Mouse (Mus musculus): ENCODE measurements around the gene Kpnb1.

The Kpnb1 gene

DNA sequence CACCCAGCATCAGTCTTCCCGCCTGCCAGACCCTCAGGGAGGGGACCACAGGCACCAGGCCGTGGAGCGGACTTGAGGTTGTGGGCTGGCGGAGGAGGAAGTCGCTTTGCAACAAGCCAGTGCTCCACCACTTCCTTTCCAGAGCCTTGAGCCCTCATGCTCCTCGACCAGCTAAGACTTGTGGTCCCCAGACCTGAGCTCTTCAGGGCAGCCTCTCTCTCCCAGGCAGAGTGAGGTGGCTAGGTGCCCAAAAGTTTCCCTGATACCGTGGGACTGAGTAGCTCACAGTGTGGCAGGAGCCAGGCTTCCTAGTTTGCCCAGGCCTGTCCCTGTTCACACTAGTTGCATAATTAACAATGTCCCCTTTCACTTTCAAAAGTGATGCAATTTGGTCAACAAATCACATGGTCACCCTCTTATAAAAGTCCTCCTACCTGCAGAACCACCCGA is 45.5 kb downstream of the Kpnb1 start:
- no peak for DNase-seq (ENCODE audit: low spot score)

DNA sequence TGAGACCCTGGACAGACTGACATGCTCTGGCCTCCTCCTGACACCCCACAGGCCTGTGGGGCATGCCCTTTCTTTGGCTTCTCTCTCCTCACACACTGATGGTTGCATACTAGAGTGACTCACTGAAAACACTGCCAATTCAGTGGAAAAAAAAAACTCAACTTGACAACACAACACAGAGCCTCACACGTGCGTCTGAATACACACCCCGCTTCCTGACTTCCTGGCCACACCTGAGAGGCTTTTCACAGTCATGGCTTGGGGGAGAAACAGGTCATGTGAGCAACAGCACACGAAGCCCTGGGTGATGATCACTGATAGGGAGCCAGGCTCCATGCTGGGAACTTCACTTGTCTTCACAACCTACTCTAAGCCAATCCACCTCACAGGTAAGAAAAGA is 46.9 kb downstream of the Kpnb1 start:
- no peak for DNase-seq (ENCODE audit: low spot score)

DNA sequence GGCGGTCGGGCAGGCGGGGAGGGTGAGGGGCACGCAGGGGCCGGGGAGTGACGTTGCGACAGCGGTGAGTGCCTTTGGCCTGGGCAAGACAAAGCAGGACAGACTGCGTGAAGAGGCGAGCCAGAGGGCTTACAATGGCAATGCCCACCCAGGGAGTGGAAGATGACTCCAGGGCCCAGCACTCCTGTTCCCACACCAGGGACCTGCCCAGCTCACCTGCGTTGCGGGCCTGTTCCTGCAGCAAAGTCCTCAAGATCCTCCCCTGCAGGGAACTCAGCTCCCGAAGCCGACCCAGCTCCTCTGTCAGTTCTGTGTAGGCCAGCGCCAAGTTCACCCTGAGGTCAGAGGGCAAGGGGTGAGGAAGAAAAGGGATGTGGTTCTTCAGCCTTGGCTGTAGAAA is 48.4 kb downstream of the Kpnb1 start:
- DNase-seq (ENCODE audit: low spot score) = no peak

DNA sequence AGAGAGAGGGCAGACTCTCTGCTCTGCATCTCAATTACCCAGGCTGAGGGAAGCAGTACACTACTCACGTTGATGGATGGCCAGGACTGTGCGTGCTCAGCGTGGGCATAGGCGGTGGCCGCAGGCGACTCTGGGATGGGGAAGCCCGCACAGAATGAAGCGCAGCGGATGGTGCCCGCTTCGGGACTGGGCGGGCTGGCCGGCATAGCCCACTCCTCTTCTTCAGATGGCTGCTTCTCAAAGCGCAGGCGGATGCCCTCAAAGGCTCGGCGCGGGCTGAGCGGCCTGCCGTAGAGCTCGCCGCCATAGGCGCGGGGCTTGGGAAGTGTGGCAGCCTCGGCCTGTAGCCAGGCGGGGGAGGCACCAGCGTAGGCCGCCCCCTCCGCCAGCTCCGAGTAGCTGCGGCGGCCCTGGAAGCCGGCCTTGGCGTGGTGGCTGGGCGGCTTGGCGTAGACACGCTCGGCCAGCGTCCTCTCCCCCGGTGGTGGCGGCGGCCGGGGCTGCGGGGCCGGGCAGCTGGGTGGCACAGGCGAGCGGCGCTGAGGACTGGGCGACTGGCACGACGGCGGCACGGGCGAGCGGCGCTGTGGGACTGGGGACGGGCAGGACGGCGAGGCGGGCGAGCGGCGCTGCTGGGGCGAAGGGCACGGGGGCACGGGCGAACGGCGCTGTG is 49.0 kb downstream of the Kpnb1 start:
- no peak for DNase-seq (ENCODE audit: low spot score)

DNA sequence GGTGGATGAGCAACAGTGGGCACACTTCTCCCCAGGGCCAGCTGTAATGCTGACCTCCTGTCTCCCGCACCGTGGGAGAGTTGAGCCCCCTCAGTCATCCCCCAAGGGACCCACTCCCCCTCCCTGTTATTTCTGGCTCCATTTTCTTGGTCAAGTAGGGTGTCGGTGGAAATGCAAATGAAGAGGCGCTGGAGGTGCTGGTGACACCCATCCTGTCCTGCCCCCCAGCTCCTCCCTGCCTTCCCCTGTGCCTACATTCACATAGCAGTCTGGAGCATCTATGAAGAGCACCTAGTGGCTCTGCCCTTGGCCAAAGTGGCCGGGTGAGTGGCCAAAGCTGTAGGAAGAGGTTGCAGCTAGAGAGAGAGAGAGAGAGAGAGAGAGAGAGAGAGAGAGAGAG is 54.4 kb downstream of the Kpnb1 start:
- no peak for DNase-seq (ENCODE audit: low spot score)

DNA sequence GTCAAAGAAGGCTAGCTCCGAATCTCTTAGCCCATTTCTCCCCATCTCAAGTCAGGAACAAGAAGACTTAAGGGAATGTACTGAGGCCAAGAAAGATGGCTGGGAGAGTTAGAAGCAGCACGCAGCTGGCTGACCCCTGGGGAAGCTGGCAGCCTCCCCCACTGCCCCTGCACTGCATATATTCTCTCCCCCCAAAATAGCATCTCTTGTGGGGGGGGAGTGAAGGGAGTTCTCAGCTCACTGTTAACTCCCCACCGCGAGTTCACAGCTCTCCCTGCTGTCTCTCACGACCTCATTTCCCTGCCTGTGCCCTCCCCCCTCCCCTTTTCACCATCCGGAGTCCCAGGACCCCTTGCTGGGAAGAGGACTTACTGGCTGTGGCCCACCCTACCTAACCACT is 55.5 kb downstream of the Kpnb1 start:
- no peak for DNase-seq (ENCODE audit: low spot score)

DNA sequence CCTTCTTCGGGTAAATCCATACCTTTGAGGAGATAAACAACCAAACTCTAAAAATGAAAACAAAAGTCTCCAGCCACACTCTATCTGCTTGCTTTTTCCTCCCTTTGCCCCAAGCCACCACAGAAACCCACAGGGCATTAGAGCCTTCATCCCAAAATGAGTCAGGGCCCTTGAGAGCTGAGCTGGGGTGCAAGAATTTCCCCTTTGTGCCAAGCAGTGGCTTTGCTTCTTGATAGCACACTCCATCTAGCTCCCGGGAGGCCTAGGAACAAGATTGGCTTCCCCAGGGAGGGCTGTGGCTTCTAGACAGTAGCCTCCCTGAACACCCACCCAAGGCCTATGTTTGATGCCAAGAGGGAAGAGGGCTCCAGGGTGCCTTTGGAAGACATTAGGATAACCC is 56.0 kb downstream of the Kpnb1 start:
- no peak for DNase-seq (ENCODE audit: low spot score)

DNA sequence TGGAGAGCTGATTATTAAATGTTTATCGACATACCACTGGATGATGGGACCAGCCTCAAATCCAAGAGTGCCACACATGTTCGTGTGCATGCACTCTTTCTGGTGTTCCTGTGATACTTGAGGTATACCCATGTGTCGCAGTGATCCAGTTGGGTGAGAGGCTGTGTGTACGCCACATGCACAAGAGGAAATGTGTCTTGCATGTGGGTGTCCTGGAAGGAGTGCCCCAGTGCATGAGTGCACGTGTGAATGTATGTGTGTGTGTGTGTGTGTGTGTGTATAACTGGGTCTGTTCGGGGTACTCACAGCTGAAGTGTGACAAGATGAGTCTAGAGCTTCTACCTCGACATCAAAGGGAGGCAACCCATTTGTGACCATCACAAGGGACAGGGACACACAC is 57.4 kb downstream of the Kpnb1 start:
- DNase-seq (ENCODE audit: low spot score) = no peak

DNA sequence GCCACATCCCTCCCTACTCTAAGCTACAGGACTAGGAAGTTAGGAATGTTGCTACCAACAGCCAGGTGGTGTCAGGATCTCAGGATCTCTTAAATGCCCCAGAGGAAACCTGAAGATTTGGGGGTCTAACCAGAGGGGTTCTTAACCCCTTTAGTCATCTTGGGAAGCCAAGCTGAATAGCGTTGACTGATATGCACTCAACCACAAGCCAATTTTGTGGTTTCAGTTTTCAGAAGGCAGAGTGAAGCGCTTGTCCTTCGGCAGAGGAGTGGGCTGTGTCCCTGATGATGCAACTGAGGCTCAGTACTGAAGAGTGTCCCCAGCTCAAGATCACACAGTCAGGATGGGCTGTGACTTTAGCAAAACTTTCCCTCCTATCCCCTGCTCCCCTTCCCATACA is 58.7 kb downstream of the Kpnb1 start:
- no peak for DNase-seq (ENCODE audit: low spot score)

DNA sequence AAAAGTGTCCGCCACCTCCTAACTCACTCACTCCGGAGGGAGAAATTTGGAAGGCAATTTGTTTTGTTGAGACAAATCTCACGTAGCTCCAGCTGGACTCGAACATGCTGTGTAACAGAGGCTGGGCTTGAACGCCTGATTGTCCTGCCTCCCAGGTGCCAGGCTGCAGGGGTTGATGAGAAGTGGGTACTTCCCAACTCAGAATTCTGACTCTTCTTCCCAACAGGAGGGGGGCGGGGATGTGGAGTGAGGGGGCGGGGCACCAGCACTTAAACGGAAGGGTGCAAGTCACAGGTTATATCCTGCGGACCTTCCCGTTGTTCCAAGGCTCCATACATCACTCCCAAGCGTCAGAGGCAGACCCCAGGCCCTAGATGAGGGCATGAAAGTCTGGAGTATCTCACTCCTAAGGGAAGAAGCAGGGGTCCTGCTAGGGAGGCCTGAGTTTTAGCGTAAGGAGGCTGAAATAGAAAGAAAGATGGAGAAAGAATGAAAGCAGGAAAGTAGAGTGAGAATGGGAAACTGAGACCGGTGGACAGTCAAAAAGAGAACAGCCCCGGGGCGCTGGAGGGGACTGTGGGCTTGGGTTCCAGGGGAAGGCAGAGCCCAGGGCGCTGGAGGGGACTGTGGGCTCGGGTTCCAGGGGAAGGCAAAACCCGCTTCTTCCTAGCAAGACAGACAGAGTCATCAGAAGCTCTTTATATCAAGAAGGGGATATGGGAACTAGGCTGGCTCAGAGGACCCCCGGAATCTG is 60.0 kb downstream of the Kpnb1 start:
- DNase-seq (ENCODE audit: low spot score) = no peak

DNA sequence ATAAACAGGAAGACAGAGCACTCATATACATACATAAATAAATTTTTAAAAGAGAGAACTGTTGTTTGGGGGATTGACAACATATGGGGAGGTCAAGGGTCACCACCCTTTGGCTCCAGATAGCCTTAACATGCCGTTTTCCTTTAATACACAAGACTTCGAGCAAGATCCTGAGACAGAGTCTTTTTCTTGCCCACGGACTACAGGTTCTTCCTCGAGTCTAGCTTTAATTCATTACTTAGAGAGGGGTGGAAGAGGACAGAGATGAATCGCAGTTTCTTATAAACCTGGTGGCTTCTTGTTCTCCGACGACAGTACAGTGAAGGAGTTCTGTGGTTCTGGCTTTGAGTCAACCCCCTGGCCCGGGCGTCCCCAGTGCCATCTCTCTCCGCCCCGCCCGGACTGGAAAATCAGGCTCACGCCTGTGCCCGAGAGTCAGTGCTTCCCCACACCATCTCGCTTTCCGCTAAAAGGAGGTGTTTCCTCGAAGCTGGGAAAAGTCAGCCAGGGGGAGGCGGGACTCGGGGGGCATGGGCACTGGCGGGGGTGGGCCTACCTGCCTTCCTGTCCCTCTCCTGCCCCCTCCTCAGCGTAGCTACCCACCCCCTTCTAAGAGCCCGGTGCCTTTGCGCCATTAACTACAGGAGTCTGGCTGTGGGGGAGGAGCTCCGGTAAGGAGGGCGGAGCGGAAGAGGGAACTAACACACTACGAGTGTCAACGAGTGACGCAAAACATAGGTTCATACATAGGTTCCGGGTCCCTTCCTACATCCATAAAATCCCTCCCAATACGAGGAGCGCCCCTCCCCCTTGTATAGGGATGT is 60.8 kb downstream of the Kpnb1 start:
- DNase-seq (ENCODE audit: low spot score) = peak; percentile 16

DNA sequence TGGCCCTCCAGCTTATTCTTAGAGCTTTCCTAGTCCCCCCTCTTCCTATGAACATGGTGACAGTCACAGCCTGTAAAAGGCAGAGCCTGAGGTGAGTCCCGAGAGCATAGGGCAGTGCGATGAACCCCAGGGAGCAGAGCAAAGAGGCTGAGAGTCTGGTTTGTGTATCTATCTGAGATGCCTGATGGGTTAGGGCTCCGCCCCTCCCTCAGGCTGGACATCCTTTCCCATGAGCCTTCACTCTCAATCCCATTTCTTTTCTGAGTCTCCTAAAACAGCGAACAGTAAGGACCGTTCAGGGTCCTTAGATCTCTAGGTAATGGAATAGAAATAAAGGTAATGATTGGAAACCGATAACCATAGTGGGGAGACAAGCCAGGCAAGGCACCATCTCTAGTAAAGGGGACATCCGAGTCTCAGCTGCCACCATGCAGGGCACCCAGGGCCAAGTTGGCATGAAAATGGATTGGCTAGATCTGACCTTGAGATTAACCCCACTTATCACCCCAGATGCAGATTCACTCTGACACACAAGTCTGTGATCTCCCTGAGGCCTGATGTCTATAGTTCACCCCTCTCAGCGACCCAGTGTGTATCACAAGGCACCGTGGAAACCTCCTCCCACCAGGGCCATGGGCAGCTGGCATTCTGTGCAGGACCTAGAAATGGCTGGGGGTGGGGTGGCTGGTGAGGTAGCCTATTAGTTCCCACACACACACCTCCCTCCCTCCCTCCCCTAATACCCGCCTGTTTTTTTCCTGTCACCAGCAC is 63.2 kb downstream of the Kpnb1 start:
- DNase-seq (ENCODE audit: low spot score) = peak; percentile 48

DNA sequence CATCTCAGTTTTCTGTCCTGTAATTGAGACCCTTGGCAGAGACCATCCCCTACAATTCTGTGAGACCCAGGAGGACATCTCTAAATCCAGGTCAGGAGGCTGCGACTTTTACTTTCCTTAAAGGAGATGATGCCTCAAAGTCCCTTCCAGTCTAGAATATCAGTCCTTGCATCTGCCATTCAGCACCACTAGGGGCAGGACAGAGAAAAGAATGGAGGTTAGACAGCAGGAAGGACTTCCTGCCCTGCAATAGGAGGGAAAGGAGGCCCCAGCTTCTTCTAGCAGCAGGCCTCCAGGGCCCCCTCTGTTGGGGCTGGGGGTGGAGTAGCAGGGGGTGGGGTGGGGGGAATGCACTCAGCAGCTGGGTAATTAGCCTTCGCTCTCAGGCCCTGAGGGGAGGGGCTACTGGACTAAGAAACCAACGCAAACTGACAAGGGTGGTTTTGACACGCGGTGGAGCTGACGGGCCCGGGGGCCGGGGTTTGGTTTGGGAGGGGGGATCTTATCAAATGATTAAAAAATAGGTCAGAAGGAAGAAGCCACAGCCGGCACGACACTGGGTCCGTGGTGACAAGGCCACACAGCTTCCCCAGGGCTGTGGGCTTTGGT is 64.3 kb downstream of the Kpnb1 start:
- peak; percentile 33 for DNase-seq (ENCODE audit: low spot score)

DNA sequence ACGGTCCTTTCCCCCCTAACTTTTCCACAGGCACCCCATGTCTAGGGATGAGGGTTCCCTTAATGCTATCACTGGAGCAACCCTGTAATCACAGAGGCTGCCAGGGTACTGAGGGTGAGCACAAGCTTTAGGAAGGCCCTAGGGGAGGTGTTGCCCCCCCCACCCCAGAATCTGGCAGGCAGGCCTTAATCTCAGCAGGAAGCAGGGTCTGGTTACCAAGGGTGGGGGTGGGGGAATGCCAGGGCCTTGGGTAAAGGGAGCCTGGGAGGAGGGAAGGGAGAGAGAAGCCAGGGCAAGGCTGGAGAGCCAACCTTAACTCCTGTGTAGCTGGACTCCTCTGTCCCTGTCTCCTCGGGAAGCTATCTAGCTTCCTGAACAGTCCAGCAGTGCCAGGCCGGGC is 67.0 kb downstream of the Kpnb1 start:
- no peak for DNase-seq (ENCODE audit: low spot score)

DNA sequence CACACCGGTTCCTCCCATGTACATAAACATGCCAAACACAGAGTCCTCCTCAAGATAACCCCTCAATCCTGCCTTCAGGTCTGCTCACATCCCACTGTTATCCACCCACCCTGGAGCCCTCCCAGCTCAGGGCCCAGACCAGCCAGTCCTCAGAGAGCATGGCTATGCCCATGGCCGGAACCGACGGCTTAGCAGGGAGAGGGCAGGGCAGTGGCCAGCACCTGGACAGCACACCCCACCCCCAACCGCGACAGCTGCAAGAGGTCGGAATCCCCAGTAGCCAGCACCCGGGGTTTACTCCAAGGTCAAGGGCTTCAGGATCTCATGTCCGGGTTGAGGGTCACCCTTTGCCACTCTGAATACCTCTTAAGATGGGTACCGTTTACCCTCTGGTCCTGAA is 67.5 kb downstream of the Kpnb1 start:
- no peak for DNase-seq (ENCODE audit: low spot score)

DNA sequence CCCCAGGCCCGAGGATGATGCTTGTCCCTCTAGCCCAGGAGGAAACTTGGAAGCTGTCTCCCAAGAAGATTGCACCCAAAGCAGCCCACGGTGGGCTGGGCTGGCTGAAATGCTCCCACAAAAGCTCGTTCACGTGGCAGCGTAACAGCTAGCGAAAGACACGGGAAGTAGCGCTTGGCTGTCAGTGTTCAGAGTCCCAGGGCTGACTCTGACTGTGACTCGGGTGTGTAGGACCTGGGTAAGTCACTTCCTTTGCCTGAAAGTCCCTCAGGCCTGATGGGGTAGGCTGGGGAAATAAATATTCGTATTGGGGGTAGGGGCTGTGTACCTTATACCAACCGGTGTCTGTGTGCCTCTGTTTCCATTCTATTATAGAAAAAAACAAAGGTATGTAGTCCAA is 71.9 kb downstream of the Kpnb1 start:
- DNase-seq (ENCODE audit: low spot score) = no peak

DNA sequence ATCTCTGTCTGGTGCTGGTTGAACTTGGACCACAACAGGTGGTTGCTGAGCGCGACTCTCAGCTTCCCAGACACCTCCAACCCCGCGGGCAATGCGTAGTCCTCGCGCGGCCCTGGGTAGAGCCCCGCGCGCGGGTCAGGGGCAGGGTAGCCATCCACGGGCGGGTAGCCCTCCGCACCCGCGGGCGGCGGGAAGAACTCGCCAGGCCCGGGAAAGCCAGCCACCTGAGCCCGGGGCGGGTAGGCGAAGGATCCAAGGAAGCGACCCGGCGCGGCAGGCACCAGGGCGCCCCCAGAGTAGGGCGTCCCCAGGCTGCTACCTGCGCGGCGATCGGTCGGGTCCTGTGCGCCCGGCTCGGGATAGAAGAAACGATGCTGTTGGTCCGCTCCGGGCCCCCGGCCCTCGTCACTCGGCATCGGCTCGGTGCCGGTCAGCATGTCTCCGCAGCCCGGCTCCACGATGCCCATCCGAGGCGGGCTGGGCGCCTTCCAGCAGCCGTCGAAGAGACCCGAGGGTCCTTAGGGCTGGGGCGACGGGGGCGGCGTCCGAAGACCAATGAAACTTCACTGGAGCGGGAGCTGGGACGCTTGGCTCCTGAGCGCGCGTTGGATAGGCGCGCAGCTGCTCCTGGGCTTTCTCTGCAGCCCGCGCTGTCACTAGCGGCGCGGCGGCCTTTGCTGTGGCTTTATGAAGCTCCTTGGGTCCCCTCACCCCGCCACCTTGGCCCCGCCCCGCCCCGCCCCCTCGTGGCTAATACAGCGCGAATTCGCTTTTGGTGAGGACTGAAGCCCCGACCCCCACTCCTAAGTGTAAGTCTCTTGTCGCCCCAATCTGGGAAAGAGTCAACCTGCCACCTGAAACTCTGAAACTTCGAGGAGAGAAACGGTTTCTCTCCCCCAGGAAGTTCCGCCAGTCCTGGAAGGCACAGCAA is 72.7 kb downstream of the Kpnb1 start, which contains the start of gene Tbx21:
Tbx21 (minus strand) TSS at position 661 of the 931 bp plus-strand sequence.
- no peak for DNase-seq (ENCODE audit: low spot score)

DNA sequence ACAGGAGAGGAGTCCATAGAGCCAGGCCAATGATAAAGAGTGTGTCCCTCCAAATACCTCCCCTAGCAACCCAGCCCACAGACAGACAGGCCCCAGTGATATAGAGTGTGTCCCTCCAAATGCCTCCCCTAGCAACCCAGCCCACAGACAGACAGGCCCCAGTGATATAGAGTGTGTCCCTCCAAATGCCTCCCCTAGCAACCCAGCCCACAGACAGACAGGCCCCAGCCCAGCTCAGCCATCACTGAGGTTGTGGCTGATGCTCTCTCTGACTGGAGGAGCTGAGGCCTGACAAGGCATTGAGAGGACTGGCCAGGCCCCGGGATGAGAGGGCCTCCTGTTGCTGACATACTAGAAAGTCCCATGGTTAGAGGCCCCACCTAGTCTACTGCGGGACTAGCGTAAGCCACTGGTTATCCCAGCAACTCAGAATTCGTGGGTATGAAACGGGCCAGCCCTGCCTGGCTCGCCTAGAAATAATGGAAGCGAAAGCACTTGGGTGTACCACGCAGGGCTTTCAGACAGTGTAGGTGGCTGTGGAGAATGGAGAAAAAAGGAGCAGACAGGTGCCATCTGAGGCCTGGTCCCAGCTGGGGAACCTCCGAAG is 75.1 kb downstream of the Kpnb1 start:
- DNase-seq (ENCODE audit: low spot score) = no peak
